Mouse (Mus musculus) spleen, adult 2 months (tissue): ENCODE data around the gene Tmem14c. TPM values are rescaled to one million over a fixed set of nuclear protein-coding genes. Genes with fewer than 3 reads are reported as not detected.
"Not testable (repeated sequence)": the region's sequence is repeated elsewhere in the genome, so short reads cannot be mapped to it uniquely, and the experiment has no call there.

Experiments
- DNase-seq, 2 experiments: peaks; one replicate each; pipeline versions ENCODE4 v3.0.0 to v3.0.0-alpha.2; 2012 to 2021; ENCODE audit warnings: low spot score in 2 of 2, low read depth in 1 of 2
- H3K27ac ChIP-seq: fragments of 200-500 bp; 2 replicates; pipeline ENCODE4 v1.5.1; 2012; ENCODE audit warnings: low read length, inconsistent platforms; ENCODE audit not compliant: insufficient read depth
- H3K27me3 ChIP-seq: fragments of 200-500 bp; 2 replicates; pipeline ENCODE4 v1.6.1; 2012; ENCODE audit warnings: mild to moderate bottlenecking, moderate library complexity, low read length, inconsistent platforms; ENCODE audit not compliant: control insufficient read depth, insufficient read depth
- H3K36me3 ChIP-seq: fragments of 200-500 bp; 2 replicates; pipeline ENCODE4 v1.6.1; 2012; ENCODE audit warnings: mild to moderate bottlenecking, low read length, inconsistent platforms; ENCODE audit not compliant: control insufficient read depth, insufficient read depth
- H3K4me1 ChIP-seq: fragments of 200-500 bp; 2 replicates; pipeline ENCODE4 v1.6.1; 2011; ENCODE audit warnings: inconsistent platforms; ENCODE audit not compliant: control insufficient read depth, insufficient read depth, insufficient read length
- H3K4me3 ChIP-seq: fragments of 200-500 bp; 2 replicates; pipeline ENCODE4 v1.5.1; 2011; ENCODE audit warnings: mild to moderate bottlenecking, inconsistent platforms; ENCODE audit not compliant: insufficient read depth, insufficient read length; ENCODE audit errors: extremely low read depth
- CTCF ChIP-seq: fragments of 200-500 bp; IDR thresholded peaks from 2 replicates; pipeline ENCODE4 v1.5.1; 2011; ENCODE audit warnings: mild to moderate bottlenecking, inconsistent platforms; ENCODE audit not compliant: insufficient read depth, insufficient read length, insufficient replicate concordance; ENCODE audit errors: extremely low read depth
- POLR2A ChIP-seq: fragments of 200-500 bp; IDR thresholded peaks from 2 replicates; pipeline ENCODE4 v1.6.1; 2011; ENCODE audit warnings: low read depth, low read length, inconsistent platforms
- WGBS: fragments of 180-500 bp; shearing (Covaris S2); methylation state at CpG from one replicate; pipeline ENCODE4 v1.1.7; 2018; 5-methylcytosine and 5-hydroxymethylcytosine counted together
- polyA plus RNA-seq: library from polyadenylated mRNA; depleted of rRNA; stranded (reverse); fragments of >200 nt; gene quantifications from 2 replicates; pipeline ENCODE4 v1.2.3, GENCODE M21; 2012

Tmem14c gene
- polyA plus RNA-seq, 1 experiment = 82.3 TPM

GRCm38 (mm10) chr13:40988418-40988817, 27.7 kb upstream of the Tmem14c start:
- Histone ChIP-seq H3K27ac (no peak overlapping the region), H3K4me3 (no peak overlapping the region)
- no peak for DNase-seq

GRCm38 (mm10) chr13:40994487-40995263, 21.4 kb upstream of the Tmem14c start:
- 38% methylated on average over 8 of the region's 8 CpGs for WGBS
- no peak overlapping the region for H3K4me3 ChIP-seq
- no peaks in the 10 kb centered on the region for H3K4me1 ChIP-seq
- DNase-seq = no peak
- no peaks in the 10 kb centered on the region for H3K36me3 ChIP-seq
- no peak for TF ChIP-seq CTCF
- TF ChIP-seq POLR2A = no peak
- H3K27me3 ChIP-seq = no peaks in the 10 kb centered on the region
- H3K27ac ChIP-seq = no peak overlapping the region

More at GRCm38 (mm10) chr13:40988418-40988817, 27.7 kb upstream of the Tmem14c start:
- Histone ChIP-seq H3K36me3 (no peaks in the 10 kb centered on the region), H3K27me3 (no peaks in the 10 kb centered on the region), H3K4me1 (no peaks in the 10 kb centered on the region)
- TF ChIP-seq POLR2A = no peak
- no peak for TF ChIP-seq CTCF
- 80% methylated on average over 2 of the region's 2 CpGs for WGBS

- not testable (repeated sequence) for H3K4me3 ChIP-seq, H3K27me3 ChIP-seq, H3K4me1 ChIP-seq, H3K27ac ChIP-seq, DNase-seq, H3K36me3 ChIP-seq
- WGBS = 85% methylated on average over 5 of the region's 5 CpGs
Observed at GRCm38 (mm10) chr13:40998537-40998936, 17.6 kb upstream of the Tmem14c start.

- DNase-seq = no peak
Observed at GRCm38 (mm10) chr13:41000140-41000925, 15.8 kb upstream of the Tmem14c start.

GRCm38 (mm10) chr13:41000926-41001639, 15.0 kb upstream of the Tmem14c start, which contains the start of gene Pak1ip1:
Pak1ip1 (plus strand) TSS chr13:41001023.
- Histone ChIP-seq H3K36me3 (peaks cover 11% of the 10 kb centered on the region), H3K4me1 (no peaks in the 10 kb centered on the region; the same call in 1 of the 2 replicates), H3K4me3 (peak within 1 kb of the TSS; percentile 92), H3K27me3 (no peaks in the 10 kb centered on the region), H3K27ac (peak within 1 kb of the TSS; percentile 99)
- peak; percentile 88 to 90 for DNase-seq
- WGBS = under 1% methylated on average over 58 of the region's 58 CpGs
- TF ChIP-seq POLR2A = peak; percentile 13; the same call in 1 of the 2 replicates
- no peak for TF ChIP-seq CTCF

More at GRCm38 (mm10) chr13:41000140-41000925, 15.8 kb upstream of the Tmem14c start:
- TF ChIP-seq POLR2A = no peak; the same call in 1 of the 2 replicates
- no peak for TF ChIP-seq CTCF
- under 1% methylated on average over 25 of the region's 25 CpGs for WGBS
- Histone ChIP-seq H3K36me3 (peaks cover 6% of the 10 kb centered on the region), H3K4me1 (no peaks in the 10 kb centered on the region; the same call in 1 of the 2 replicates), H3K27me3 (no peaks in the 10 kb centered on the region), H3K27ac (peak overlapping the region; percentile 99), H3K4me3 (peak overlapping the region; percentile 92)

GRCm38 (mm10) chr13:41002001-41002400, 14.1 kb upstream of the Tmem14c start:
- H3K4me3 ChIP-seq = no peak overlapping the region

More at GRCm38 (mm10) chr13:41002001-41002400, 14.1 kb upstream of the Tmem14c start:
- no peak for TF ChIP-seq CTCF
- no peak for TF ChIP-seq POLR2A
- Histone ChIP-seq H3K27ac (no peak overlapping the region), H3K36me3 (peaks cover 12% of the 10 kb centered on the region), H3K4me1 (no peaks in the 10 kb centered on the region; the same call in 1 of the 2 replicates), H3K27me3 (no peaks in the 10 kb centered on the region)
- DNase-seq = no peak
- WGBS = 81% methylated on average over 5 of the region's 5 CpGs
